Mouse (Mus musculus) midbrain, postnatal 0 days (tissue): ENCODE data around the gene Vasn. TPM values are rescaled to one million over a fixed set of nuclear protein-coding genes. Genes with fewer than 3 reads are reported as not detected.

ENCODE experiments used
- ATAC-seq: fragments of 200-750 bp; cut with Nextera tagmentation; 2 replicates; pipeline ENCODE4 v1.8.0; 2017; ENCODE audit warnings: moderate number of reproducible peaks, mild to moderate bottlenecking, moderate TSS enrichment, moderate library complexity; ENCODE audit not compliant: low FRiP score
- DNase-seq: peaks from one replicate; pipeline ENCODE4 v3.0.0-alpha.2; 2015; ENCODE audit warnings: low spot score
- H3K27ac ChIP-seq: fragments of 300-500 bp; sonication (generic); 2 replicates; pipeline ENCODE4 v1.5.1; 2014; ENCODE audit warnings: low read depth, mild to moderate bottlenecking, low read length, mixed read lengths
- H3K27me3 ChIP-seq: fragments of 300-500 bp; sonication (generic); 2 replicates; pipeline ENCODE4 v1.6.1; 2014; ENCODE audit warnings: low read length, control low read depth, mixed read lengths; ENCODE audit not compliant: insufficient read depth
- H3K36me3 ChIP-seq: fragments of 300-500 bp; sonication (generic); 2 replicates; pipeline ENCODE4 v1.6.1; 2014; ENCODE audit warnings: low read length, control low read depth, mixed read lengths; ENCODE audit not compliant: insufficient read depth
- H3K4me1 ChIP-seq: fragments of 300-500 bp; sonication (generic); 2 replicates; pipeline ENCODE4 v1.6.1; 2014; ENCODE audit warnings: mild to moderate bottlenecking, control low read depth, antibody characterized with exemption, low read length, mixed read lengths; ENCODE audit not compliant: insufficient read depth
- H3K4me2 ChIP-seq: fragments of 300-500 bp; sonication (generic); 2 replicates; pipeline ENCODE4 v1.6.1; 2014; ENCODE audit warnings: low read depth, mild to moderate bottlenecking, low read length, mixed read lengths; ENCODE audit not compliant: poor library complexity, severe bottlenecking
- H3K4me3 ChIP-seq: fragments of 300-500 bp; sonication (generic); 2 replicates; pipeline ENCODE4 v1.5.1; 2014; ENCODE audit warnings: low read depth, mild to moderate bottlenecking, low read length, moderate library complexity
- H3K9ac ChIP-seq: fragments of 300-500 bp; sonication (generic); replicated peaks from 2 replicates; pipeline ENCODE4 v1.6.1; 2014; ENCODE audit warnings: mild to moderate bottlenecking, low read length, moderate library complexity, mixed read lengths; ENCODE audit not compliant: poor library complexity, severe bottlenecking
- H3K9me3 ChIP-seq: fragments of 300-500 bp; sonication (generic); 2 replicates; pipeline ENCODE4 v1.6.1; 2016; ENCODE audit warnings: low read length, control low read depth
- CTCF ChIP-seq: IDR thresholded peaks from 2 replicates; pipeline ENCODE4 v1.5.1; 2016; ENCODE audit warnings: antibody characterized with exemption, mild to moderate bottlenecking
- WGBS: fragments of 180-500 bp; shearing (Covaris S2); extraction: QIAGEN DNeasy Blood & Tissue Kit; methylation state at CpG from one replicate; pipeline ENCODE4 v1.1.7; 2014; 5-methylcytosine and 5-hydroxymethylcytosine counted together
- polyA plus RNA-seq: library from polyadenylated mRNA; unstranded; fragments of >200 nt; fragmentation: Nextera tagmentation; extraction: Ambion mirVana; gene quantifications from 2 replicates; pipeline ENCODE4 v1.2.1, GENCODE M21; 2015
- total RNA-seq: library from RNA; depleted of rRNA; stranded (reverse); fragments of >200 nt; gene quantifications from 2 replicates; pipeline ENCODE4 v1.2.3, GENCODE M21; 2014

Vasn gene
- total and polyA plus RNA-seq, 2 experiments from 2014 or later = 4.7 to 14.2 TPM

DNA sequence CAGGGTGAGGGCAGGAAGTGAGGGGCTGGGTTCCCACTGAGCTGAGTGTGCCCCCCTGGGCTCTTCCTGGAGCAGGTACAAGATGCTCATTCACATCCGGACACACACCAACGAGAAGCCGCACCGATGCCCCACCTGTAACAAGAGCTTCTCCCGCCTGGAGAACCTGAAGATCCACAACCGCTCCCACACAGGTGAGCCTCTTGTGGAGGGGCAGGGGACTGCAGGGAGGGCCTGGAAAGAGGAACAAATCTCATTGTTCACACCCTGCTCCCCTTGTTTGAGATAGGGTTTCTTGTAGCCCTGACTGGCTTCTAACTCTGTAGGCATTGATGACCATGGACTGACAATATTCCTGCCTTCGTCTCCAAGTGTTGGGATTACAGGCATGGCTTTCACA lies 28.1 kb upstream of the Vasn start:
- H3K4me3 ChIP-seq = no peak overlapping the region
- H3K4me2 ChIP-seq = no peak overlapping the region
- 0 out of 2 replicates have a peak, but pooled peaks cover 2% of the 10 kb centered on the region for H3K4me1 ChIP-seq
- no peak overlapping the region for H3K27ac ChIP-seq
- no peaks in the 10 kb centered on the region for H3K27me3 ChIP-seq
- H3K9me3 ChIP-seq = no peaks in the 10 kb centered on the region
- 97% methylated on average over 7 of the region's 7 CpGs for WGBS
- DNase-seq = no peak
- H3K9ac ChIP-seq = no peak overlapping the region
- peak; percentile 26 for TF ChIP-seq CTCF
- peaks cover 57% of the 10 kb centered on the region for H3K36me3 ChIP-seq
- ATAC-seq = no peak

DNA sequence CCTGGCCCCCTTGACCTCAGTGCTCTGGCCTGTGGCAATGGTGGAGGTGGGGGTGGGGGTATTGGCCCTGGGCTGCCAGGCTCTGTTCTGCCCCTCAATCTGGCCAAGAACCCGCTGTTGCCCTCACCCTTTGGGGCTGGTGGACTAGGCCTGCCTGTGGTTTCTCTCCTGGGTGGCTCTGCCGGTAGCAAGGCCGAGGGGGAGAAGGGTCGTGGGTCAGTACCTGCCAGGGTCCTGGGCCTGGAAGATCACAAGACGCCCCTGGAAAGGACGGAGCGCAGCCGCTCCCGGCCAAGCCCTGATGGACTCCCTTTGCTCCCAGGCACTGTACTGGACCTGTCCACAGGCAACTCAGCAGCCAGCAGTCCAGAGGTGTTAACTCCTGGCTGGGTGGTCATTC lies 26.0 kb upstream of the Vasn start:
- H3K36me3 ChIP-seq = peaks cover 56% of the 10 kb centered on the region
- H3K4me3 ChIP-seq = no peak overlapping the region
- no peak overlapping the region for H3K9ac ChIP-seq
- 99% methylated on average over 9 of the region's 9 CpGs for WGBS
- H3K4me2 ChIP-seq = no peak overlapping the region
- H3K4me1 ChIP-seq = no peaks in the 10 kb centered on the region
- DNase-seq = no peak
- H3K27me3 ChIP-seq = no peaks in the 10 kb centered on the region
- ATAC-seq = no peak
- no peaks in the 10 kb centered on the region for H3K9me3 ChIP-seq
- H3K27ac ChIP-seq = no peak overlapping the region
- no peak for TF ChIP-seq CTCF

DNA sequence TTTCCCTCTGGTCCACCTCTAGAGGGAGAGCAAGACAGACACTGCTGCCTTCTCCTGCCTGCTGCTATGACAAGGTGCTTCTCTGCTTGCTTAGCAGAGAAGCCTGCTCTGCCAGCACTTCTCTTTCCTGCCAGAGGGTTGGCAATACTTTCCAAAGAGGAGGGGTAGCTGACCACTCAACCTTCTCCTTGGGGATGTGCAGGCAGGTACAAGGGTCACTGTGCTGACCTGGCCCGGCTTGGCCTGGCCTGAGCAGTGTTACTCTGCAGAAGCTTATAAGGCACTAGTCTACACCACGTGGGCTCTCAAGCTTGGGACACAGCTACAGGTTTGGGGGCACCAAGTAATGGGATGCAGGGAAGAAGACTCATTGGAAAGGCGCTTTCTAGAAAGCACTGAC lies 25.1 kb upstream of the Vasn start:
- DNase-seq (no peak), ATAC-seq (no peak)
- H3K4me1 ChIP-seq = no peaks in the 10 kb centered on the region
- no peaks in the 10 kb centered on the region for H3K27me3 ChIP-seq
- no peak for TF ChIP-seq CTCF
- no peak overlapping the region for H3K4me3 ChIP-seq
- 96% methylated on average over 3 of the region's 3 CpGs for WGBS
- no peaks in the 10 kb centered on the region for H3K9me3 ChIP-seq
- H3K36me3 ChIP-seq = peaks cover 54% of the 10 kb centered on the region
- H3K27ac ChIP-seq = no peak overlapping the region
- H3K9ac ChIP-seq = no peak overlapping the region
- no peak overlapping the region for H3K4me2 ChIP-seq

DNA sequence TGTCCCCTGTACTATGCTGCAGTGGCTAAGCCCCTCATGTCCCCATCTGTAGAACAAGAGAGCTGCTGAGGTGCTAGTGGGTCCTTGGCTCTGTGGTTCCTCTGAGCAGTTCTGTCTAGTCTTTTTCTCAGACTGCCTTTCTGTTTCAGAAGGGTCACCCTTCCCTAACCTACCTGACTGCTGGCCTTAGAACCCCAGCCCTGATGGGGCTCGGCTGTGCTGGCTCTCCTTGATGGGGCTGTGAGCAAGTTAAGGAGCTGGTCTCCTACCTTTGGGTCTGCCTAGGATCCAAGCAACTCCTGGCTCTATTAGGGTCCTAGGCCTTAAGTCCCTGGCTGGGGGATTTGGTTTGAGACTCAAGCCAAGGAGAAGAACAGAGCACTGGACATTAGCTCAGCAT lies 24.4 kb upstream of the Vasn start:
- H3K4me2 ChIP-seq = no peak overlapping the region
- H3K4me1 ChIP-seq = no peaks in the 10 kb centered on the region
- H3K9ac ChIP-seq = no peak overlapping the region
- no peak overlapping the region for H3K4me3 ChIP-seq
- 96% methylated on average over 1 of the region's 1 CpGs for WGBS
- H3K9me3 ChIP-seq = no peaks in the 10 kb centered on the region
- DNase-seq (no peak), ATAC-seq (no peak)
- no peak overlapping the region for H3K27ac ChIP-seq
- H3K27me3 ChIP-seq = no peaks in the 10 kb centered on the region
- no peak for TF ChIP-seq CTCF
- H3K36me3 ChIP-seq = peaks cover 49% of the 10 kb centered on the region

DNA sequence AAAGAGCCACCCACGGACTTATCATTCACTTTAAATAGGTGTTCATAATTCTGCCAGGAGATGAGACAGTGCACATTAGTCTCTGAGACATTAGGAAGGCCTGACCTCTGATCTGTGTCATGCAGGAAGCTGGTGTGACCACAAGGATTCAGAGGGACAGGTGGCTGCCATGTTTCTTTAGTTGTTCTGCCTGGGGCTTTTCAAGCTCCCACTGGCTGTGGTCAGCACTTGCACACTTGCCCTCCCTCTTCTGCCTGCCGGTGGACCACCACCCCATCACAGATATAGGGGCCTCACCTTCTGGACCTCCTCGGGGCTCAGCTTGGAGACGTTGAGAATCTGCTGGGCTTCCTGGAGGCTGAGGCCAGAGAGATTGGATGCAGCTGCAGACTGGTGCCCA lies 22.9 kb upstream of the Vasn start:
- 85% methylated on average over 4 of the region's 4 CpGs for WGBS
- no peaks in the 10 kb centered on the region for H3K27me3 ChIP-seq
- no peak overlapping the region for H3K4me2 ChIP-seq
- peaks cover 36% of the 10 kb centered on the region for H3K36me3 ChIP-seq
- no peak overlapping the region for H3K9ac ChIP-seq
- no peak for TF ChIP-seq CTCF
- no peaks in the 10 kb centered on the region for H3K9me3 ChIP-seq
- no peaks in the 10 kb centered on the region for H3K4me1 ChIP-seq
- ATAC-seq = no peak
- no peak overlapping the region for H3K4me3 ChIP-seq
- H3K27ac ChIP-seq = no peak overlapping the region
- DNase-seq = no peak

DNA sequence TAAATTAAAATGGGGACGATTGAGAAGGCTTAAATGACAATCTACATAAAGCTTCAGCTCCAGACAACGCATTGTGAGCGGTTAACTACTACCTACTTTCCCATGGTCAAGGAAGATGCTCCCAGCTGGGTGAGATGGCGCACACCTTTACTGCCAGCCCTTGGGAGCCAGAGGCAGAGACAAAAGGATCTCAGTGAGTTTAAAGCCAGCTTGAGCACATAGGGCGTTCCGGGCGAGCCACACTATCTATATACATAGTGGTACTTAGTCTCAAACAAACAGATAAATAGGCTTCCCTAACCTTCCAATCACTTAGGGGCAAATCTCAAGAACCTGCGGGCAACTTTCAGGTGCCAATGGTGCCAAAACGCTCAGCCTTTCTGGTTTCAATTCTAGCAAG lies 15.7 kb upstream of the Vasn start:
- Histone ChIP-seq H3K4me3 (peak overlapping the region; percentile 69), H3K4me1 (peaks cover 12% of the 10 kb centered on the region; the same call in 1 of the 2 replicates), H3K9ac (peak overlapping the region; percentile 86), H3K27ac (peak overlapping the region; percentile 85), H3K4me2 (peak overlapping the region; percentile 75), H3K9me3 (no peaks in the 10 kb centered on the region), H3K27me3 (no peaks in the 10 kb centered on the region), H3K36me3 (peaks cover 21% of the 10 kb centered on the region)
- no peak for TF ChIP-seq CTCF
- no peak for DNase-seq
- 22% methylated on average over 9 of the region's 9 CpGs for WGBS
- ATAC-seq = no peak
